Mouse (Mus musculus) megakaryocyte, adult 5-6 weeks (primary cell): Measurements from ENCODE around the gene 1700028J19Rik. TPM values are rescaled to one million over a fixed set of nuclear protein-coding genes. Genes with fewer than 3 reads are reported as not detected.
"Not testable (repeated sequence)": the region's sequence is repeated elsewhere in the genome, so short reads cannot be mapped to it uniquely, and the experiment has no call there.

Experiments
- ATAC-seq: 2 replicates; pipeline ENCODE4 v1.8.0; 2016; ENCODE audit warnings: mild to moderate bottlenecking, inconsistent platforms; ENCODE audit not compliant: poor library complexity, severe bottlenecking
- total RNA-seq, 2 experiments: library from RNA; stranded (forward) in 1 of 2; stranded (reverse) in 1 of 2; fragments of 153-499, 151-499 nt in 1 of 2; fragments of 221-1000, 200-1000 nt in 1 of 2; gene quantifications; 2 replicates each; pipeline versions ENCODE4 v1.2.3 to v1.2.4; 2015 to 2017

1700028J19Rik gene
- total RNA-seq, 2 experiments from 2014 or later = 0.62 to 3.0 TPM

- no peak for ATAC-seq
Observed at GRCm38 (mm10) chr7:44253023-44253616, 6.6 kb upstream of the 1700028J19Rik start.

GRCm38 (mm10) chr7:44250732-44251275 lies 4.3 kb upstream of the 1700028J19Rik start:
- ATAC-seq = not testable (repeated sequence)

GRCm38 (mm10) chr7:44249248-44249647 lies 2.8 kb upstream of the 1700028J19Rik start:
- ATAC-seq = no peak

- no peak for ATAC-seq
Observed at GRCm38 (mm10) chr7:44247971-44248370, 1.5 kb upstream of the 1700028J19Rik start.

- peak; percentile 22 for ATAC-seq
Observed at GRCm38 (mm10) chr7:44246984-44247470, 532 bp upstream of the 1700028J19Rik start.

GRCm38 (mm10) chr7:44244080-44244479 lies 2.4 kb downstream of the 1700028J19Rik start:
- ATAC-seq = no peak

- no peak for ATAC-seq
Observed at GRCm38 (mm10) chr7:44241163-44241562, 5.3 kb downstream of the 1700028J19Rik start.

GRCm38 (mm10) chr7:44240712-44241111 lies 5.8 kb downstream of the 1700028J19Rik start:
- ATAC-seq = no peak

GRCm38 (mm10) chr7:44239913-44240312 lies 6.6 kb downstream of the 1700028J19Rik start:
- no peak for ATAC-seq

GRCm38 (mm10) chr7:44235909-44236308 lies 10.6 kb downstream of the 1700028J19Rik start, which contains the start of gene Gm36864:
Gm36864 (plus strand) TSS chr7:44236177.
- no peak for ATAC-seq

- no peak for ATAC-seq
Observed at GRCm38 (mm10) chr7:44225076-44225475, 21.4 kb downstream of the 1700028J19Rik start, which contains the start of gene Klk1. Klk1 (plus strand) TSS chr7:44225360.

- not testable (repeated sequence) for ATAC-seq
Observed at GRCm38 (mm10) chr7:44222335-44222734, 24.2 kb downstream of the 1700028J19Rik start.

- not testable (repeated sequence) for ATAC-seq
Observed at GRCm38 (mm10) chr7:44221601-44222000, 24.9 kb downstream of the 1700028J19Rik start.

- no peak for ATAC-seq
Observed at GRCm38 (mm10) chr7:44215645-44216044, 30.9 kb downstream of the 1700028J19Rik start, which contains the start of gene Klk1b5. Klk1b5 (plus strand) TSS chr7:44215945.

GRCm38 (mm10) chr7:44208307-44208706 lies 38.2 kb downstream of the 1700028J19Rik start:
- no peak for ATAC-seq

- ATAC-seq = not testable (repeated sequence)
Observed at GRCm38 (mm10) chr7:44207135-44207534, 39.4 kb downstream of the 1700028J19Rik start, which contains the start of gene Klk1b4. Klk1b4 (plus strand) TSS chr7:44207435.

GRCm38 (mm10) chr7:44197891-44198290 lies 48.6 kb downstream of the 1700028J19Rik start, which contains the start of gene Klk1b3:
Klk1b3 (plus strand) TSS chr7:44198191.
- no peak for ATAC-seq

GRCm38 (mm10) chr7:44193466-44193865 lies 53.0 kb downstream of the 1700028J19Rik start:
- not testable (repeated sequence) for ATAC-seq

GRCm38 (mm10) chr7:44187936-44188335 lies 58.6 kb downstream of the 1700028J19Rik start, which contains the start of gene Klk1b24:
Klk1b24 (plus strand) TSS chr7:44188236.
- ATAC-seq = not testable (repeated sequence)

GRCm38 (mm10) chr7:44186516-44186915 lies 60.0 kb downstream of the 1700028J19Rik start:
- ATAC-seq = not testable (repeated sequence)
